Mouse (Mus musculus) layer of hippocampus, adult 8-10 months (tissue): ENCODE measurements at regions not wholly inside any gene's neighbourhood (a gene's known extent, or its start where the extent isn't known, plus 50 kb on each side); places are given as distances from the start of the nearest gene placed in this dataset.

Source experiments
- microRNA-seq, 2 experiments: library from miRNA; unstranded; fragments of <30 nt; microRNA quantifications; one replicate each; pipeline ENCODE4 v1.2.0; 2022

Small RNAs in the stretch of these regions (microRNA-seq; reads per million reads assigned to microRNA genes)
- gene Mir30a (4,370 to 4,406 reads per million in 2 experiments), gene Mir30c-2 (265 to 304 reads per million in 2 experiments)
